Mouse (Mus musculus) ES-Bruce4 (cell line): ENCODE results near the gene Abhd5.

Experiments
- CTCF ChIP-seq: IDR thresholded peaks from one replicate; pipeline ENCODE4 v1.8.1; 2011; ENCODE audit warnings: low read depth, low read length
- POLR2A ChIP-seq: IDR thresholded peaks from one replicate; pipeline ENCODE4 v1.8.1; 2011; ENCODE audit warnings: low read length; ENCODE audit not compliant: insufficient read depth

DNA sequence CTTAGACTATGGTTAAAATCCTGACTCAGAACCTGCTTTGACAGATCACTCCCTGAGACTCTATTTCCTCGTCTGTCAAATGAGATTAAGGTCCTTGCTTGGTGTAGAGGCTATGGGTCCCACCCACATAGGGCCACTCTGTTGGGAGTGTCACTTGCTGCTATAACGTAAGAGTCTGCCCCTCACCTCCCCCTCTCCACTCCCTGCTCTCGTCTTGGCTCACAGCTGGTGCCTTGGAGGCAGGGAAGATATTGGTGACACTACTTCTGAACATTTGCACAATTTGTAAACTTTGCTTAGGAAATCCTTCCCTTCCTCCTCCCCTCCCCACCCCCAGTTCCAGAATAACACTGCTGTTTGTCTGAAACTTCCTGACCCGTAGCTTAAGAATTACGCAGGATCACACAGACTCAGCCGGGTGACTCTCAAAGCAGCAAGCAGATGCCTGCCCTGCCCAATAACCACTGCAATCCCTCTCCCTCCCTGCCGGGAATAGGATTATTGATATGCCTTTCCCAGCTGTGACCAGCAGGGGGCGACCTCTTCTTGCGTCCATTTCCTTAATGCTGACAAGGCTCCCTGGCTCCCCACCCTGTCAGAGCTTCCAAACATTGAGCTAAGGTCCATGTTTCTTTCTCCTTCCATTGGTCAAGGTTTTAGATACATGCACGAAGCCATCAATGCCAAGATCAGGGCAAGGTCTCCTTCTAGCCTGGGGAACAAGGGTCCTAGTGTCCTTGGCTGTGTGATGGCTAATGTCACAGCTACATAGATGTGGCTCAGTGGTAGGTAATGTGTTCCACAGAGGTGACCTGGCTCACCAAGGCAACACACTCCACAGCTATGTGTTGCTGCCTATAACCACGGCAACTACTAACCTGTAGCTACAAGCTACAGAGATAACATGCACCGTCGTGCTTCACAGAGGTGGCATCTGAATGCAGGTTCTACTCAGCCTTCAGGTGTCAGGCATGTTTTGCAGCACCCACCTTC lies 69.7 kb downstream of the Abhd5 start:
- TF ChIP-seq POLR2A, result no peak
- peak; percentile 86 for TF ChIP-seq CTCF
